Mouse (Mus musculus): ENCODE data around the gene Bco2.

The Bco2 gene

DNA sequence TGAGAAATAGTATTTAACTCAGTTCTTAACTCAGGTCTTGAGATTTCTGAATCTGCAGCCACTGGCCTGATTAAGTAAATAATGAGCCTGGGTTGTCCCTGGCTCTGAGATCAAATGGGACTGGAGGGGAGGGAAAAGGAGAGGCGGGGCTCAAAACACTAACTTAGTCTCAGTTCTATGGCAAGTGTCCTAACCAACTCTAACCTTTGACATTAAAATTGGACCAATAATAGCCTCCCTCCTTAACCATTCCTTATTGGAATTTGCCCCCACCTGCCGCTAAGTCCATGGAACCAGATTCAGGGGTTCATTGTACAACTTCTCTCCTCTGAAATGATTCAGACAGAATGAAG is at the start of gene Bco2:
Gene Bco2, minus strand, starts transcription at position 88 of the 353 bp plus-strand sequence.
- DNase-seq (ENCODE audit: low read depth) = no peak

DNA sequence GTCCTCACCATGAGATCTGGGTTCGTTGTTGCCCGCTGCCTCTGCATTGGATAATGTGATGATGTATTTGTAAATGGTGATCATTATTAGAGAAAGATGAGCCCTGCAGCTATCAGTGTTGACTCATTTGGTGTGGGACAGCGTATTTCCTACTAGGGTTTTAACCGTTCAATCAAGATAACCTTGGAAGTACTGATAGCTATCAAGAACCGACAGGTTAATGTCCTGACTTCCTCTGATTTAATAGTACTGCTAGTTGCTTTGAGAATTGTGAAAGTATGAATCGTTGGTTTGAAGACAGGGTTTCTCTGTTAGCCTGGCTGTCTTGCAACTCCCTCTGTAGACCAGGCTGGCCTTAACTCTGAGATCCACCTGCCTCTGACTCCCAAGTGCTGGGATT is 49.4 kb upstream of the Bco2 start:
- DNase-seq (ENCODE audit: low read depth) = no peak

DNA sequence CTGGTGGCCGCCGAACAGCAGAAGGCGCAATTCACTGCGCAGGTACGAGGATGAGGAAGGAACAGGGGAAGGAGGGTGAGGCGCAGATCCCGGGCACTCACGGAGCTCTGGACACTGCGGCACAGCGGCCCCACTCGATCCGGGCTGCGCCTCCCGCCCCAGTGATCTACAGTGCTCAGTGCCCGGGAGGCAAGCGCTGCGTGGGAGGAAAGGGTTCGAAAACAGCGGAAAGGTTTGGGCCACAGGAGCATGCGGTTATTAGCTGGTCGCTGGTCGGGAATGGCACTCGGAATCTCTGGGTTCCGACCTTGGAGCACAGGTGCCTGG is 49.0 kb upstream of the Bco2 start:
- no peak for DNase-seq (ENCODE audit: low read depth)

DNA sequence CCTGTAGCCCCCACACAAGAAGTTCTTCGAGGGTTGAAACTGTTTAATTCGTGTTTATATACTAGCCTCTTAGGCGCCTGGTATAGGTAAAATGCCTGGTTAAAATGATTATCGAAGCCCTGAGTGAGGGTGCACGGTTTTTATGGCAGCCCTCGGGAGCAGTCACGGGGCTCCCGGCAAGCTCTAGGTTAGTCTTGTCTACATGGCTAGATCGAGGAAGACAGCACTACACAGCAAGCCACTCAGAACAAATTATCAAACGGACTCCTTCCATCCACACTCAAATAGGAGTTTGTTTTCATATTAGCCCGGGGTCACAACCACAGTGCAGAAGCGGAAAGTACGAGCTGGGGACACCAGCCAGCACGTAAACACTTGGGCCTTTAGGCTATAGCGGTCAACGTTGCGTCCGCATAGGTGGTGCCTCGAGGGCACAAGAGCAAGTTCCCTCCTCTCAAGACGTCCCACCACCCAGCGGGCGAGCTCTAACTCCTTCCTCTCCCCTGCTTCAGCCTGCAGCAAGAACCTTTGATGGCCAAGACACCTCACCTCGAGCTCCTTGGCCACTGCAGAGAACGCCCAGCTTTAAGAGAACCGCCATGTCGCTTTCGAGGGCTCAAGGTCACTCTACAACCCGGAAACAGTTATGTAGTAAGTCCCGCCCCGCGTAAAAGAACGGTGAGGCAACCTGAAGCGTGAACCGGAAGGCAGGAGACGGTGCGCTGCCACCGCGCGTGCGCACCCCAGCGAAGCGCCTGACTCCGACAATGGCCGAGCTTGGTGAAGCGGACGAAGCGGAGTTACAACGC is 48.4 kb upstream of the Bco2 start, which contains the start of the genes Sdhd and Timm8b:
Gene Sdhd, minus strand, starts transcription at position 624 of the 809 bp plus-strand sequence.
Gene Timm8b, plus strand, starts transcription at position 722 of the 809 bp plus-strand sequence.
- peak; percentile 89 for DNase-seq (ENCODE audit: low read depth)

DNA sequence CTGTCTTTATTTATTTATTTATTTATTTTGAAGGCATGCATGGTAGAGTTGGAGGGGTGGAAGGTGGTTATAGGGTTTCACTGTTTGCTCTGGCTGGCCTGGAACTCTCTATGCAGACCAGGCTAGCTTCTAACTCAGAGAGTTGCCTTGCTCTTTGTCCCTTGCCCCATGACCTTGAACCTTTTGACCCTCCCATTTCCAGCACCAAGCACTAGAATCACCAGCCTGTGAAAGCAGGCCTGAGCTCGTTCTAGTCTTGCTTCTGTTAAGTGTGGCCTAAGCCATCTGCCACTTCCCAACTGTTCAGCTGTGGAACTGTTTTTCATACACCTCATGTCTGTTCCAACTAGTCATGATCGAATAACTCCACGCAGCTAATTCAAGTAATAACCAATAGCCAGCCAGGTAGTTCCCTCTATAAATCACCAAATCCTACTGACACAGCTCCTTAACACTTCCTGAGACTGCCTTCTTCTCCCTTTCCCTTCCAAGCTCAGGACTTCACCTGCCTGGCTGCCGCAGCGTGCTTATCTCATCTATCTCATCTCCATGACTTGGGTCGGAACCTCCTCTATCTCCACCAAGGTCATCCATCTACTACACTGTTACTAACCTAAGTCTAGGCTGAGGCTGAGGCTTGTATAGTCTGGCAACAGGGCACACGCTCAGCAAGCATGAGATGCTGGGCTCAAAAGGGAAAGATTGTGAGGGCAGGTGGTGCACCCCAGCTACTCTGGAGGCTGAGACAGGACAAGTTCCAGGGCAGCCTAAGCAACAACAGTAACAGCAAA is 47.3 kb upstream of the Bco2 start:
- no peak for DNase-seq (ENCODE audit: low read depth)

DNA sequence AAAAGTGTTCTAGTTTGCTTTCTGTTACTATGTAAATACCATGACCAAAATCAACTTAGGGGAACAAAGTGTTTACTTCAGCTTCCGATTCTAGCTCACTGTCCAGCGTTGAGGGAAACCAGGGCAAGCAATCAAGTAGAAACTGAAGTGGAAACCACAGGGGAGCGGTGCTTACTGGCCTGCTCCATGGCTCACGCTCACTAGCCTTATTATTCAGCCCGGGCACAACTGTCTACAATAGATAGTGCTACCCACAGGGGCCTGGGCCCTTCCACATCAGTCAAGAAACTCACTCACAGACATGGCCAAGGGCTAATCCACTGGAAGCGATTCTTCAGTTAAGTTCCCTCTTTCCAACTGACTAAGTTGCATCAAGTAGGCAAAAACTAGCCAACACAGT is 46.6 kb upstream of the Bco2 start:
- no peak for DNase-seq (ENCODE audit: low read depth)

DNA sequence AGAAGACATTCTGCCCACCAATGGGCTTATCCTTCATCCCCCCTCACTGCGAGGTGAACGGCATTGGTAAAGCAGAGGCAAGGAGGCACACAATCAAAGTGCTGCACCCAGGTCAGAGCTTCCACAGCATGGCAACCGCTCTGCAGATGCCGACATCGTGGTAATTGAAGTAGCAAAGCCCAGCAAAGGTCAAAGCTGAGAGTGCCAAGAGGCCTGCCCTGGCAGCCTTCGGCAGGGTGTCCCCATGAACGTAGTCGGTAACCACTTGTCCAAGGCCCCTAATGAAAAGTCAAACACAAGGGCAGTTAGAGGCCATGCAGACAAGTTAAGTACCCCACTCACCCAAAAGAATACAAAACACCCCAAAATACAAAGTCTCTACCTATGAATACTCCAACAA is 42.0 kb upstream of the Bco2 start:
- DNase-seq (ENCODE audit: low read depth) = no peak

DNA sequence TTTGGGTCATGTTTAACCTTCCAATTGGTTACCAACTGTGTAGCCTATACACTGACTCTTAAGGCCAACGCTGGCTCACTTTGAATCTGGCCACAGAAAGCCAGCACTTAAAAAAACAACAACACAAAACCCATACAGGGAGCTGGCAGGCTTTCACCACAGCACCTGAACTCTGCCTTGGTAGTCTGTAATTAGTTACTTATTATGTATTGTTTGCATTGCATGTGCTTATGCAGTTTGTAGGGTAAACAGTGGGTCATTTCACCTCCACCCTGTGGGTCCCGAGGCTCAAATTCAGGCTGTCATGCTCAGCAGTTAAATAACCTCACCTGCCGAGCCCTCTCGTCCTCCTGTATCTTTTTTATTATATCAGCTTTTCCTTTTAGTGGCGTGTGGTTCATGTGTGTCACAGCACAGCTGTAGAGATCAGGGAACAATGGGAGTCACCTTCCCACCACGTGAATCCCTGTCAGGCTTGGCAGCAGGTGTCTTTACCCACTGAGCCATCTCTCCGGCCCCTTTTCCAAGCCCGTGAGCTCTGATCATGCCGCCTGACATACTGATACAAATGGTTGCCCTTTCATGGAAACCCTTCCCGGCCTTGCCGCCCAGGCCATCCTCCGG is 39.9 kb upstream of the Bco2 start:
- DNase-seq (ENCODE audit: low read depth) = no peak

DNA sequence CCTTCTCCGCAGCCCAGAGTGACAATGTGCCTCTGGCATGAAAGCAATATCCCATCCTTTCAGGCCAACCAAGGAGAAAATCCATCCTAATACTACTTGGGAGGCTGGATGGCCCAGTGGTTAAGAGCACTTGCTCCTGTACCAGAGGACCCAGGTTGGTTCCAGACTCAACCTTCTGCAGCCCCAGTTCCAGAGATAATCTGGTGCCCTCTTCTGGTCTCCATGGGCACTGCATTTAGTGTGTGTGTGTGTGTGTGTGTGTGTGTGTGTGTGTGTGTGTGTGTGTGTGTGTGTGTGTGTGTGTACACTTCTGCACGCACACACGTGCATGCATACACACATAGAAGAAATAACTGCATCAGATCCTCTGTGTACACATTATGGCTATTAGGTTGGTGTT is 38.6 kb upstream of the Bco2 start:
- no peak for DNase-seq (ENCODE audit: low read depth)

DNA sequence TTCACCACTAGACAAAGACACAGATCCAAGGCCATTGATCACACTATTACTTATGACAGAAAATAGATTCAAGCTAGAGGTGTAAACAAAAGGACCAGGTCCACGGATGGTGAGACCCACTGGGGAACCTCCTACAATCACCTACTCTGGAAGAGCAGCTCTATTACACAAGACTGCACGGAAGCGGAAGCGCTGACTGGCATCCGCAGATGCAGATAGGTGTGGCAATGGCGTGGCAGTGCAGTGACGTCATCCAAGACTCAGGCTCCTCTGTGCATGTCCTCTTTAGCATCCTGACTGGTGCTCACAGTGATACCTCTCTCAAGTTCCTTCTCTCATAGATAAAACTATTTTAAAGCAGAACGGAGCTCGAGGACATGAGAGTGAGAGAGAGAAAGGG is 38.0 kb upstream of the Bco2 start:
- no peak for DNase-seq (ENCODE audit: low read depth)

DNA sequence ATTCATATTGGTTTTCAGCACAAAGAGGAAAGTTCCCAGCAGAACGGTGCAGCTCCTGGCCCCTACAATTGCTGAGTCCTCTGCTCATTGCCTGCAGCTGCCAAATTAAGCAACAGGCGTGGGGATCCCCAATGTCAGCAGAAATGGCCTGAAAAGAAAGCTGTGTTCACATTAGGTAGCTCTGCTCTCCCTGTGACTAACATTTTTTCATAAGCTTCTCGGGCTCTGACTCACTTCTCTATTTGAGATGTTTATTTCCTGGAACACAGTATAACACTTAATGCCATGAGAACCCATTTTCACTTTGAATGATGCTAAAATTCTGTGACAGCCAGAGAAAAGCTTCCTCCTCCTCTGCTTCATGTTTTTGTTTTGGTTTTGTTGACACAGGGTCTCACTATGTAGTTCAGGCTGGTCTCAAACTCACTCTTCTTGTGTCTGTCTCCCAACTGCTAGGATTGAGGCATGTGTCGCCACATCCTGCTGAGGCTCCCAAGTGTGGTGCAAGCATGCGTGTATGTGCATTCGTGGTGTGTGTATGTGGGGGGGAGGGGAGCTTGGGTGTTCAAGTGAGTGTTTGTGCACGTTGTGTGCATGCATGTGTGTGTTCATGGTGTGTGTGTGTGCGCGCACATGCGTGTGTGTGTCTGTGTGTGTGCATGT is 36.0 kb upstream of the Bco2 start:
- peak; percentile 94 for DNase-seq (ENCODE audit: low read depth)

DNA sequence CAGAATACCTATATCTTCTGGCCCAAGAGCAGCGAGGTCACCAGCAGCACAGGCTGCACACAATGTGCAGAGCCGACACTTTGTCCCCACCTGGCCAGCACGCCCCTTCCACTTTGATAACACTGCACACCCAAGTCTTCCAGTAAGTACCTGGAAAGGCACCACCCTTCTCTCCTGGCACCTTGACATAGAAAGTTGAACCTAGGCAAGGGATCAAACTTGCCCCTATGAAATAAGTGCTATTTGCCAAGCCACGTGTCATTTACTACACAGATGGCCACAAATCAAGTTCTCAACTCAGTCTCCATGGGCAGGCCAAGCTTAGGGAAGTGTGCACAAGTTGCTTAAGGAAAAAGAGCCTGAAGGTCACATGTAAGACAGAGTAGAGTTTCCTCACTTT is 32.0 kb upstream of the Bco2 start:
- DNase-seq (ENCODE audit: low read depth) = no peak

DNA sequence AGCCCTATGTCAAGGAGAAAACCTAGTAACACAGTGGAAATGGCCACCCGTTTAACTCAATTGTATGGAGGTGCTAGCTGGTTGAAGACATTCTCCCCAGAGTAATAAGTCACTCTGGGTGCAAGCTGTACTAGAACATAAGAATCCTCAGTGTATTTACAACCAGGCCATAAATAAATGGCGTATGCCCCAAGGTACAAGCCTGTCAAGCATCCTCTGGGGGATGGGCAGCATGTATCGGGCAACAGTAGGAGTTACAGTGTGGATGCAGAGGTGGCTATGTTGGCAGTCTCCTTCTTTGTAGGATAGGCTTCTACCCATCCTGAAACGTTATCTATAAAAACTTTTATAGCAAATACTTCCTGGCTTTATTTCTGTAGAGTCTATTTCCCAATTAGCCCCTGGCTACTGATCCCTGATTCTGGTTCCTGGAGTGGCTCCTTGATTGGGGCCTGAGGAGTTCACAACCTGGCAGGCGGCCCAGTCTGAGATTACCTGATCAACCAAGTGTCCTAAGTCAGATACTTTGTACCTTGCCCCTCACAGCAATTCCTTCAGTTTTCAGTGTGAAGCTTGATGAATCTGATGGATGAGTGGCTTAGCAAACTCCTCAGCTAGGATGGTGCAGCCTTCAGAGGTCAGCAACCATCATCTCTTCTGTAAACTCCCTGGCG is 30.3 kb upstream of the Bco2 start:
- DNase-seq (ENCODE audit: low read depth) = no peak

DNA sequence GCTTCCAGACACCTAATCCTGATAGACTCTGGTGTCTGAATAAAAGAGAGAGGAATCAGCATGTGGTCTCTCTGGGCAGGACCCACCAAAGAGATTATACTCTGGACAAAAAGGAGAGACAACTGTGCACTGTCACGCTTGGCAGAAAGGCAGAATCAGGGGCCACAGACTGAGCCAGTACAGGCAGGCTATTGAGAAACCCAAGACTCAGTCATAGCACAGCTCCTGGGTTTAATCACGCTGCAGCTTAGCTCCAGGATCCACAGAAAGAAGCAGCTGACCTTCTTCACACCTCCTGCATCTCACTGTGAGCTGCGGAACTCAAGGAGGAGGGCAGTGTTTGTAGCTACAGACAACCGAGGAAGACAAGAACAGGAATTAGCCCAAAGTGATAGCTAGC is 25.4 kb upstream of the Bco2 start:
- DNase-seq (ENCODE audit: low read depth) = no peak

DNA sequence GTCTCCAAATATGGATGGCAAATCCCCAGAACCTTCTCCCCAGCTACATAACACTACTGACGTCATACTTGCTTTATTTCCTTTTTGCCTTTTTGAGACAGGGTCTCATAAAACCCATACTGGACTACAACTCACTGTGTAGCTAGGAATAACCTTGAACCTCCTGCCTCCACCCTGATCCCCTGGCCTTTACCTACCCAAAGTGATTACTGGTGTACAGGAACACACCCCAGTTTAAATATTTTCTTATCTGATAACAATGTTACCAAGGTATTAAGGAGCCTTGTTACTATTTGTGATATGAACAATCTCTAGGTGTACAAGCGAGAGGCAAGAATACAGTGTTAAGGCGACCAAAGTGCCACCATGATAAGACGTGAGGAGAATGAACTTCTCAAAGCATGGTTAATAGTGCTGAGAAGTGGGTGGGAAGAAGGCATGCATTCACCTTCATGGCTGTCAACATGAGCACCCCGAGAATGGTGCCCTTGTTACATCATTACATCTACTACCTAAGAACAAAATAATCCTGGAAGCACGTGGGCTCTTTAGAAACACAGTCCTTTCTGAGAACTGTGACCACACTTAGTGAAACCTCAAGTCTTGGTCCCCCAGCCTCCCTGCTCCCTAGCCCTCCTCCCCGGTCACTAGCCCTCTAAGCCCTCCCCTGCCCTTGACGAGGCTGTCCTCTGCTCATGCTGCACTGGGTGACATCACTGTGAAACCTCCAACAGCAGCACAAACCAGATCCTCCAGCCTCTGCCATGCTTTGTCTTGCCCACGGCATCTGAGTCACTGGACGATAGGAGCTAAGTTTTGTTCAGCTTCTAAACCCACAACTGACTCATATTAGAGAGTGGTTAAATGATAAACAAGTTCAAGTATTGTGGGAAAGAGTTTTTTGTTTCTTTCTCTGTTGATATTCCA is 14.9 kb upstream of the Bco2 start:
- peak; percentile 58 for DNase-seq (ENCODE audit: low read depth)

DNA sequence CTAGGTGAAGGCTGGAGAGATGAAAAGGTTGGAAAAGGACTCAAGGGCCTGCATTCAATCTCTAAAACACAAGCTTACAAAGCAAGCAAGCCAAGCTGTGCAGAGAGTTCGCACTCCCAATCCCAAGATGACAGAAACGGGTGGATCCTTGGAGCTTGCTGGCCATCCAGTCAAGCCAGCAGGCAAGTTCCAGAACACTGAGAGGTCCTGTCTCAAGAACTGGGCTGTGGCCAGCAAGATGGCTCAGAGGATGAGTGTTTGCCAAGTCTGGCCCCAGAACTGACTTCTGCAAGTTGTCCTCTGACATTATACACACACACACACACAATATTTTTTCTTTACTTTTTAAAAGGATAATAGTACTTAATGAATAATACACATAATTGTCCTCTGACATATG is 12.9 kb upstream of the Bco2 start:
- DNase-seq (ENCODE audit: low read depth) = no peak

DNA sequence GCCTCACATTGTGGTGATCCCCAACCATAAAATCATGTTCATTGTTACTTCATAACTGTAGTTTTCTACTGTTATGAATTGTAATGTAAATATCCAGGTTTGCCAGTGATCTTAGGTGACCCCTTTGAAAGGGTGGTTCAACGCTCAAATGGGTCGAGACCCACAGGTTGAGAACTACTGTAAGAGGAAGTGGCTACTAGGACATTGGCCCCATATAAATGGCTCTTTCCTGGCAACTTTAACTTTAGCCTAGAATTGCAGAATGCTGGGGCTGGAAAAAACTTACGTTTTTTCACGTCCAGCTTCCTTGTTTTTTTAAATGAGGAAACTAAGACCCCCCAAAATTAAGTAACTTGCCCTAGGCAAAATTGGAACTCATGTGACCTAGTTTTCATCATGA is 12.4 kb upstream of the Bco2 start:
- DNase-seq (ENCODE audit: low read depth) = no peak

DNA sequence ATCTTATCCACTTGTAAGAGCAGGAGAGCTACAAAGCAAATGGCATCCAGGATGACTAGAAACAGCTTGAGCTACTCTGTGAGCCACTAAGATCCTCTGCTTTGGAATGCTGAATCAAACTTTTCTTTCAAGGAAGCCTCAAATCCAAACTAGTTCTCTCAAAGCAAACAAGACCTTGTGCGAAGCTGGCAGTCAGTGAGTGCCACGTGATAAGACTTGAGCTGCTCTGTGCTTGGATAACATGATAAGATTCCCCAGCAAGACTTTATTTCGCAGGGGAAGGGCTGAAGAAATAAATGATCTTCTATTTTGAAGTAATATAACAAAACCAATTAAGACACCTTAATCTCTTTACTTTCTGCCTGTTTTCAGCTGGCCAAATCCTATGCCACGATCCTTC is 11.0 kb upstream of the Bco2 start:
- DNase-seq (ENCODE audit: low read depth) = no peak

DNA sequence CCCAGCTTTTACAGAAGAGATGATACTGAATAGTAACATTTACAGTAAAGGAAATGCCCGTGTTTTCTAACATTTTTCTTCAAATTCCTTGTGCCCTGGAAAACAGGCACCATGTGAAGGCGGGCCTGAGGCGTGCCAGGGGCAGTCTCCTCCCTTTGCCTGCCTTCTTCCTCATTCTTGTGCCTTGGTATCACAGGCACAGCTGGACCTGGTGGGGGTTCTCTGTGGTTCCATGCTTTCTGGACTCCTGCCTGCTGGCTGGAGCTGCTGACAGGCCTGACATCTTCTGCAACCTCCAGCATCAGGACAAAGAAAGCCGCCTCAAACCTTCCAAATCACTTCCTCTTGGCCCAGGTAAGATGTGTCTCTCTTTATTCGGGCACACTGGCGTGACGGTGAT is 10.2 kb upstream of the Bco2 start:
- peak; percentile 53 for DNase-seq (ENCODE audit: low read depth)

DNA sequence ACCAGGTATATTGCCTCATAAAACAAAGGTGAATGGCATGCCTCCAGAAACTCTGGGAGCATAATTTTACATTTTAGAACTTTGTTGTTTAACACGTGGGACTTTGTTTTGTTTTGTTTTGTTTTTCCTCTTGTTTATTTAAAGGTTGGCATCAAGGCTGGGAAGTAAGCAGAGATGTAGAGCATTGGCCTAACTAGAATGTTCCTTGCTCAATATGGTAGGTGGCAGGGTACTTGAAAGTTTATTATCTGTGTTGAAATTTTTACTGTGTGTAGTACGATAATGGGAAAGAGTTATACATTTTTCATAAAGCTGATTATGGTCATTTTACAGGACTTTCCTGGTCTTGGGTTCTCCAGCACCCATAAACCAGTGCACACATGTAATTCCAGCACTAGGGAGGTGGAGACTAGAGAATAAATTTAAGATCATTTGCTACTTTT is 7.0 kb upstream of the Bco2 start:
- DNase-seq (ENCODE audit: low read depth) = no peak
